Mouse (Mus musculus): ENCODE measurements around the gene Dnaaf2. TPM values are rescaled to one million over a fixed set of nuclear protein-coding genes. Genes with fewer than 3 reads are reported as not detected.

Dnaaf2 gene
- polyA plus RNA-seq, 1 experiment from 2014 or later: 17.0 TPM

DNA sequence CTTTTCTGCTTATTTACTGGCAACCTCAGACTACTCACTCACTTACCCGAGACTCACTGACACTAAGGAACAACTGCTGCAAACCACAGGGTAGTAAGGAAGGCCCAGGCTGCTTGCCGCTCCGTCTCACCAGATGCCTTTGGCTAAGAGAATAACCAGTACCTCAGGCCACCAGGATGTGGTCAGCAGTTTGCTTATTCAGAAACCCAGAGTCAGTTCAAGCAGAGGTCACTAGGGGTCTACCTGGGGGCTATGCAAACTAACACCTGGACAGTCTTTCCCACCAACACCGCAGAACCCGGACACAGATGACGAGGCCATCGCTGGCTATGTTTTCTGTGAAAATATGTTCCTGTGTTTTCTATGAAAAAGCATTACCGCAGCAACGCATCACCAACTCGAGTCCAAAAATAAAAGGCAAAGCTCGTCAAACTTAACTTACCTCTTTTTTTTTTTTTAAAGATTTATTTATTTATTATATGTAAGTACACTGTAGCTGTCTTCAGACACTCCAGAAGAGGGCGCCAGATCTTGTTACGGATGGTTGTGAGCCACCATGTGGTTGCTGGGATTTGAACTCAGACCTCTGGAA, 15.1 kb upstream of the Dnaaf2 start:
- DNase-seq (ENCODE audit: low spot score): no peak
- 94% methylated on average over 13 of the region's 13 CpGs for WGBS
- no peaks in the 10 kb centered on the region for H3K4me1 ChIP-seq
- peaks cover 100% of the 10 kb centered on the region for H3K36me3 ChIP-seq
- no peak overlapping the region for H3K27ac ChIP-seq (replicated peaks)
- no peaks in the 10 kb centered on the region for H3K27me3 ChIP-seq (ENCODE audit: low read depth, poor library complexity, severe bottlenecking)
- no peak overlapping the region for H3K4me3 ChIP-seq
- no peaks in the 10 kb centered on the region for H3K9me3 ChIP-seq (replicated peaks)

DNA sequence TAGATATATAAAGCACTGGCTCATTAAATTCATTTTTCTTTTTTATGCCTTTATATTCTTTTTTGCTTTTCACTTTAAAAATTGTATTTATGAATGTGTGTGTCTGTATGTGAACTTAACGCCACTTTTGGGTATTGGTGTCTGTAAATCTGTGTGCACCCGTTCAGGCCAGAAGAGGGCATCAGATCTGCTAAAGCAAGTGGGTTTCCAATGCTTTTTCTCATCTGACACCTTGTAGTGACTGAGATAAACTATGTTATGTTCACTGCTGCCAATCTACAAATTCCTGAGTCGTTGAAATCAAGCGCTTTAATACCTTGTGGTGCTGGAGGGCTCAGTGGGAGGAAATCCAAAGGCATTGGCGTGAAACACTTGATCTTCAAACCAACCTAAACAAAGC, 12.8 kb upstream of the Dnaaf2 start:
- no peak overlapping the region for H3K4me3 ChIP-seq
- 92% methylated on average over 5 of the region's 5 CpGs for WGBS
- H3K27me3 ChIP-seq (ENCODE audit: low read depth, poor library complexity, severe bottlenecking): no peaks in the 10 kb centered on the region
- H3K36me3 ChIP-seq: peaks cover 100% of the 10 kb centered on the region
- no peaks in the 10 kb centered on the region for H3K4me1 ChIP-seq
- no peak overlapping the region for H3K27ac ChIP-seq (replicated peaks)
- DNase-seq (ENCODE audit: low spot score): no peak
- H3K9me3 ChIP-seq (replicated peaks): no peaks in the 10 kb centered on the region

DNA sequence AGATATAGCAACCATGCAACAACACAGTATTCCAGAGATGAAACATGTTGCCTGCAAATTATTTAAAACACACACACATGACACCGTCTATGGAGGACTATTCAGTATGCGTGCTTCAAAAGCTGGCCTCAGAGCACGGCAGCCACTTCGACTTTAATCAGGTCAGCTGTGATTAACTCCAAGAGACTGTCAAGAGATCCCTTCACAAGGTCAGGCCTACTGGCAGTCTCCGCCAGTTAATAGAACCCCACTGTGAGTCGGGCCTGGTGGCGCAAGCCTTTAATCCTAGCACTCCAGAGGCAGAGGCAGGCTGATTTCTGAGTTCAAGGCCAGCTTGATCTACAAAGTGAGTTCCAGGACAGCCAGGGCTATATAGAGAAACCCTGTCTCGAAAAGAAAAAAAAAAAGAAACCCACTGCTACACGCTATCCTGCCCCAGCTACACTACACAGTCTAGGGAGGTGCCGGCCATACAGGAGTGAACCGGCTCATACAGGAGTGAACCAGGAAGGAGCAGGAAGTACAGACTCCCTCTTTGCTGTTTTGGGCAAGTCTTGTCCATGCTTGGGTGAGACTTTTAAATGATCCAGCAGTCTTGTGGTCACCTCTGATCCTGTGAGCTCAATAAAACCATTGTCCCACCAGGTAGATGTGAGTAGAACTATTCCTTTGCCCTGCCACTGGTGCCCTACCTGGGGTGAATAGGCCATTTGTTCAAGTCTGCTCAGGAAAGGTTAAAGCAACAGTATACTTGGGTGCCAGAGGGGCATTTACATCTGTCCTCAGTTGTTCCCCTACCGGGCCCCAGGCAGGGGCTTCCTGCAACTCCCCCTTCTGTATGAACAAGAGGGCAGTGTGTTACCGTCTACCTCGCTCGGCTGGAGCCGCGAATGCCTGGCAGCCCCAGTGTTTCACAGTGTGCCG, 12.1 kb upstream of the Dnaaf2 start:
- Histone ChIP-seq H3K4me1 (no peaks in the 10 kb centered on the region), H3K27ac (replicated peaks) (no peak overlapping the region), H3K9me3 (replicated peaks) (no peaks in the 10 kb centered on the region), H3K27me3 (ENCODE audit: low read depth, poor library complexity, severe bottlenecking) (no peaks in the 10 kb centered on the region), H3K36me3 (peaks cover 96% of the 10 kb centered on the region), H3K4me3 (no peak overlapping the region)
- no peak for DNase-seq (ENCODE audit: low spot score)
- 91% methylated on average over 18 of the region's 18 CpGs for WGBS

DNA sequence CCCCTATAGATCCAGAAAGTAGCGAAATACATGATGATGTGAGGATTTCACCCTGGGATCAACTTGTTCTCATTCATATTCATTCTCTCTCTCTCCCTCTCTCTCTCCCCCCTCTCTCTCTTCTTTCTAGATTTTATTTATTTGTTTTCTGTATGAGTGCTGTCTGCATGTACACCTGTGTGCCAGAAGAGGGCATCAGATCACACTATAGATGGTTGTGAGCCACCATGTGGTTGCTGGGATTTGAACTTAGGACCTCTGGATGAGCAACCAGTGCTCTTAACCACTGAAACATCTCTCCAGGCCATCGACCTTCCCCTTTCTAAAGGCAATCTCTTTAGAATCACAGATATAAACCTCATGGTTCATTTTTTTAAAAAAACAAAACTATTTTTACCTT, 10.3 kb upstream of the Dnaaf2 start:
- WGBS: 87% methylated on average over 2 of the region's 2 CpGs
- DNase-seq (ENCODE audit: low spot score): no peak
- Histone ChIP-seq H3K36me3 (peaks cover 89% of the 10 kb centered on the region), H3K27me3 (ENCODE audit: low read depth, poor library complexity, severe bottlenecking) (no peaks in the 10 kb centered on the region), H3K27ac (replicated peaks) (no peak overlapping the region), H3K4me3 (no peak overlapping the region), H3K9me3 (replicated peaks) (no peaks in the 10 kb centered on the region), H3K4me1 (peaks cover 5% of the 10 kb centered on the region; the same call in 1 of the 2 replicates)

- WGBS: 92% methylated on average over 7 of the region's 7 CpGs
- Histone ChIP-seq H3K9me3 (replicated peaks) (no peaks in the 10 kb centered on the region), H3K4me1 (peaks cover 5% of the 10 kb centered on the region; the same call in 1 of the 2 replicates), H3K36me3 (peaks cover 89% of the 10 kb centered on the region), H3K27ac (replicated peaks) (no peak overlapping the region), H3K27me3 (ENCODE audit: low read depth, poor library complexity, severe bottlenecking) (no peaks in the 10 kb centered on the region), H3K4me3 (no peak overlapping the region)
- no peak for DNase-seq (ENCODE audit: low spot score)
Measured at GRCm38 (mm10) chr12:69207926-69208325, 9.7 kb upstream of the Dnaaf2 start.

GRCm38 (mm10) chr12:69207396-69207795, 9.2 kb upstream of the Dnaaf2 start:
- DNase-seq (ENCODE audit: low spot score): no peak
- H3K36me3 ChIP-seq: peaks cover 89% of the 10 kb centered on the region
- no peak overlapping the region for H3K4me3 ChIP-seq
- H3K27ac ChIP-seq (replicated peaks): no peak overlapping the region
- H3K4me1 ChIP-seq: peaks cover 5% of the 10 kb centered on the region; the same call in 1 of the 2 replicates
- H3K27me3 ChIP-seq (ENCODE audit: low read depth, poor library complexity, severe bottlenecking): no peaks in the 10 kb centered on the region
- no peaks in the 10 kb centered on the region for H3K9me3 ChIP-seq (replicated peaks)
- WGBS: 94% methylated on average over 8 of the region's 8 CpGs

DNA sequence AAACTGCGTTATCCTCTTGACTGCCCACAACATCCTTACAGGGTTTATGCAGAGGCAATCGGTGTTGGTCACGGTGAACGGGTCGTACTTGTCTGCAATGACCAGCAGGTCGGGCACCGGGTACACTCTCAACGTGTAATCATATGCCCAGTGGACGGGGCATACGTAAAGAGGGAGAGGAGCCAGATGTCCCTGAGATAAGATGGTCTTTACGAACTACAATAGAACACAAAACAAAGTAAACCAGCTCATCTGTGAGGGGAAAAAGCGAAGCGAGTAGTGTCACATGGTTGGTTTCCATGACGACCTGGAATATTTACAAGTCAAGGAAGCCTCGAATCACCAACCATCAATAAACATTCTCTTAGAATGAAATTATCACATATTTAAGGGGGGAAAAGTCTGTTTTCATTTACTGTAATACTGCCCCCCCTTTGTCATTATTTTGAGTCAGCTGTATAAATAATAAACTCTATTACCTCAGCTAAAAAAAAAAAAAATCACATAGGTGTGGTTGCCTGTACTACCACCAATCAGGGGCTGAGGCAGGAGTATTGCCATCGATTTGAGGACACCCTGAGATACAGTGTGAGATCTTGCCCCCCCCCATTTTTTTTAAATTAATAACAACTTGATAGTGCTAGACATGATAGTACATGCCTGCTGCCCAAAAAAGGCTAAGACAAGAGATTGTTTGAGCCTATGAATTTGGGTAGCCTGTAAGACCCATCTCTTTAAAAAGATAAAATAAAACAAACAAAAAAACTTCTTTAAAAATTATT, 6.0 kb upstream of the Dnaaf2 start, which contains the start of gene Gm49384:
TSS of gene Gm49384 (minus strand) at position 216 of the 782 bp plus-strand sequence.
- Histone ChIP-seq H3K9me3 (replicated peaks) (no peaks in the 10 kb centered on the region), H3K27ac (replicated peaks) (no peak within 1 kb of the TSS), H3K4me1 (peaks cover 5% of the 10 kb centered on the region; the same call in 1 of the 2 replicates), H3K27me3 (ENCODE audit: low read depth, poor library complexity, severe bottlenecking) (no peaks in the 10 kb centered on the region), H3K4me3 (no peak within 1 kb of the TSS), H3K36me3 (peaks cover 88% of the 10 kb centered on the region)
- no peak for DNase-seq (ENCODE audit: low spot score)
- 81% methylated on average over 16 of the region's 16 CpGs for WGBS

GRCm38 (mm10) chr12:69198985-69199384, 756 bp upstream of the Dnaaf2 start:
- peaks cover 33% of the 10 kb centered on the region for H3K4me1 ChIP-seq
- H3K27me3 ChIP-seq (ENCODE audit: low read depth, poor library complexity, severe bottlenecking): no peaks in the 10 kb centered on the region
- H3K4me3 ChIP-seq: peak overlapping the region; percentile 96
- H3K36me3 ChIP-seq: peaks cover 53% of the 10 kb centered on the region
- DNase-seq (ENCODE audit: low spot score): no peak
- H3K9me3 ChIP-seq (replicated peaks): no peaks in the 10 kb centered on the region
- no peak overlapping the region for H3K27ac ChIP-seq (replicated peaks)

DNA sequence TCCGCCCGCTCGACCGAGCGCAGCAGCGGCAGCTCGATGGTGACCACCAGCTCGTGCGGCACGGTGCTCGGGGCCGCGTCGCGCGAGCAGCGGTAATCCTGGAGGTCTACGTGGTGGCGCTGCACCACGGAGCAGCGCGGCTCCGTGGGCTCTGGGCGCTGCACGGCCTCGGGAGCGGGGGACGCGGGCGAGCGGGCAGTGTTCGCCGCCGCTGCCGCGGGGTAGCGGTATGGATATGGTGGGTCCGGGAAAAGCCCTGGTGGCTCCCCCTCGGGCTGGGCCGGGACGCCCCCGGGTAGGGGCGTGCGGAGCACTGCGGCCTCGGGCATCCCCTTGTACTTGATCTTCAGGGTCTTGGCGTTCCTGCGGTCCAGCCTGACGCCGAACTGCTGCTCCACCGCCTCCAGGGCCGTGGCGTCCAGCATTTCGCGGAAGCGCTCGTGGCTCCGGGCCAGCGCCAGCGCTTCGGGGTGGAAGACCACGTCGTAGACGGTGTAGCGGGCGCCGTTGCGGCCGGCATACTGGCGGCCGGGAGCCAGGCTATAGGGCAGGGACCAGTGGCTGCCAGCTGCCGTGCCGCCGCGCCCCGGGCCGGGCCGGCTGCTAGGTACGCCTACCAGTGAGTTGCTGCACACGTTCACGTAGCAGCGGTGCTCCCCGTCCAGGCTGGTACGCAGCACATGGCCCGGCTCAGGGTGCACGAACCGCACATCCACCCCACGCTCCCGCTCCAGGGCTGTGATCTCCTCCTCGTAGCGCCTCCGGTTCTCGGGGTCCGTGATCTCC, 658 bp downstream of the Dnaaf2 start:
- Histone ChIP-seq H3K9me3 (replicated peaks) (no peaks in the 10 kb centered on the region), H3K4me1 (peaks cover 31% of the 10 kb centered on the region), H3K36me3 (peaks cover 50% of the 10 kb centered on the region), H3K4me3 (peak overlapping the region; percentile 96), H3K27me3 (ENCODE audit: low read depth, poor library complexity, severe bottlenecking) (no peaks in the 10 kb centered on the region), H3K27ac (replicated peaks) (peak overlapping the region; percentile 92)
- peak; percentile 69 for DNase-seq (ENCODE audit: low spot score)
- under 1% methylated on average over 94 of the region's 94 CpGs for WGBS

- WGBS: under 1% methylated on average over 75 of the region's 75 CpGs
Measured at GRCm38 (mm10) chr12:69196444-69197377, 1.5 kb downstream of the Dnaaf2 start, which contains the start of gene Gm49383. Gene Gm49383, minus strand, starts transcription at chr12:69197104.

GRCm38 (mm10) chr12:69192637-69193036, 5.6 kb downstream of the Dnaaf2 start:
- no peak overlapping the region for H3K4me3 ChIP-seq
- 93% methylated on average over 2 of the region's 2 CpGs for WGBS
- no peak for DNase-seq (ENCODE audit: low spot score)
- no peaks in the 10 kb centered on the region; the same call in 1 of the 2 replicates for H3K9me3 ChIP-seq (replicated peaks)
- H3K4me1 ChIP-seq: peaks cover 16% of the 10 kb centered on the region
- H3K36me3 ChIP-seq: peaks cover 60% of the 10 kb centered on the region
- no peaks in the 10 kb centered on the region for H3K27me3 ChIP-seq (ENCODE audit: low read depth, poor library complexity, severe bottlenecking)
- H3K27ac ChIP-seq (replicated peaks): no peak overlapping the region

More at GRCm38 (mm10) chr12:69196444-69197377, 1.5 kb downstream of the Dnaaf2 start, which contains the start of gene Gm49383:
- Histone ChIP-seq H3K4me3 (peak within 1 kb of the TSS; percentile 96), H3K9me3 (replicated peaks) (no peaks in the 10 kb centered on the region), H3K4me1 (peaks cover 31% of the 10 kb centered on the region), H3K27ac (replicated peaks) (peak within 1 kb of the TSS; percentile 92), H3K27me3 (ENCODE audit: low read depth, poor library complexity, severe bottlenecking) (no peaks in the 10 kb centered on the region), H3K36me3 (peaks cover 50% of the 10 kb centered on the region)
- peak; percentile 80 for DNase-seq (ENCODE audit: low spot score)

Measured in midbrain, embryonic 10.5 days (tissue).